Mouse (Mus musculus): ENCODE data around the gene Psat1.

Gene Psat1

DNA sequence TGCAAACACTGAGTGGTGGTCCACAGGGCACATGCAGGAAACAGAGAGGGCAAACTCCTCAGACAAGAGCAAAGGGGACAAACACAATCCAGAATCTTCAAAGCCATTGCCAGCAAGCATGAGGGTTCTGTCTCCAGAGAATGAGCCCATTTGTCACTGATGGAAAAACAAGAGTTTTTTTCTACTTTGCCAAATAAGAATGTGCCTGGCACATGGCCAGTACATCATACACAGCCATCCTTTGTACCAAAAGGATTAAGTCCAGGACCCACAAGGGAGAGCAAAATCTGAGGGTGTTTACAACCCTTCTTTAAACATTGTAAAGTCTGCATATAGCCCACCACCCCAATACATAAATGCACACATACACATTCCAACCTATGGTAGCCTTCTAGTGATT, 81.7 kb downstream of the Psat1 start:
- DNase-seq (ENCODE audit: low spot score in 2 of 2): no peak

DNA sequence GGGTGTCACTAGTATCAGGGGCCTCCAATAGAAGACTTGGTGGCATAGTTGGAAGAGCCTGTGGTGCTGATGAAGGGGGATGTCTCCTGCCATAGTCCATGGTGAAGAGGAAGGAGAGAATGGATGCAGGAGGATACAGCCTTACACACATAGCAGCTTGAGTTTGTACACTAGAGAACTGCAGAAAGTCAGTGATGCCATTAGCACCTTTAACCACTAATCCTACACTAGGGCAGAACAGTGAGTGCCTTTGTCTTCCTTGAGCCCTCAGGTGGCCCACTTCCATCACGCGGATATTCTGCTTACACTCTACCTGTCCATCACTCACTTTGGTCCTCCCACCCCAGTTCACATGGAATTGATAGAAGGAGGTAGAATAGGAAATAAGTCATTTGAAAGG, 83.0 kb downstream of the Psat1 start:
- DNase-seq (ENCODE audit: low spot score in 2 of 2): no peak

- DNase-seq (ENCODE audit: low spot score in 2 of 2): no peak
These were observed 91.8 kb downstream of the Psat1 start for GRCm38 (mm10) chr19:15855379-15855778.
